Mouse (Mus musculus): Measurements from ENCODE around the gene Adprh. TPM values are rescaled to one million over a fixed set of nuclear protein-coding genes. Genes with fewer than 3 reads are reported as not detected.
"Not testable (repeated sequence)": the region's sequence is repeated elsewhere in the genome, so short reads cannot be mapped to it uniquely, and the experiment has no call there.

Gene Adprh
- polyA plus RNA-seq, 1 experiment from 2014 or later = 28.8 TPM

DNA sequence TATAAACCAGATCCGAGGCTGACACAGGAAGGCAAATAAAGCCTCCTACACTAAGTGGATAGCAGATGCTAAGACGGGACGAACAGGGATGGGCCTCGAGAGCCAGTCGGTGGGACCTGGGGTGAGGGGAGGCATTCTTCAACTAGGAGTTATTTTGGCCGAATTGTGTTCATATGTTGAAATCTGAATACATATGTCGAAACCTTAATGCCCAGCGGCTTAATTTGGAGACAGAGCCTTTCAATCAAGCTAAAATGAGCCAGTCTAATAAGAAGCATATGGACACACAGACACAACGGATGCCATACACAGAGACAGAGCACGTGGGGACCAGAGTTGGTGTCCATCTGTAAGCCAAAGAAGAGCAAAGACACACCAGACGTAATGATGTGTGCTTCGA is 4.0 kb downstream of the Adprh start:
- H3K9ac ChIP-seq (ENCODE audit: low read depth, low read length) = no peak overlapping the region
- H3K9me3 ChIP-seq (replicated peaks; ENCODE audit: control insufficient read depth, low read length) = no peaks in the 10 kb centered on the region
- peaks cover 14% of the 10 kb centered on the region for H3K4me1 ChIP-seq (ENCODE audit: control insufficient read depth, low read depth, low read length)
- no peak overlapping the region for H3K4me2 ChIP-seq (ENCODE audit: low read depth, low read length)
- ATAC-seq (ENCODE audit: low read depth) = no peak
- H3K4me3 ChIP-seq (ENCODE audit: low read depth, low read length) = no peak overlapping the region
- no peaks in the 10 kb centered on the region for H3K27me3 ChIP-seq (ENCODE audit: control insufficient read depth, insufficient read depth, low read depth, low read length)
- H3K36me3 ChIP-seq (ENCODE audit: control insufficient read depth, insufficient read depth) = peaks cover 23% of the 10 kb centered on the region
- H3K27ac ChIP-seq (ENCODE audit: low read length) = no peak overlapping the region
- WGBS (ENCODE audit: insufficient replicate concordance) = 85% methylated on average over 12 of the region's 12 CpGs

DNA sequence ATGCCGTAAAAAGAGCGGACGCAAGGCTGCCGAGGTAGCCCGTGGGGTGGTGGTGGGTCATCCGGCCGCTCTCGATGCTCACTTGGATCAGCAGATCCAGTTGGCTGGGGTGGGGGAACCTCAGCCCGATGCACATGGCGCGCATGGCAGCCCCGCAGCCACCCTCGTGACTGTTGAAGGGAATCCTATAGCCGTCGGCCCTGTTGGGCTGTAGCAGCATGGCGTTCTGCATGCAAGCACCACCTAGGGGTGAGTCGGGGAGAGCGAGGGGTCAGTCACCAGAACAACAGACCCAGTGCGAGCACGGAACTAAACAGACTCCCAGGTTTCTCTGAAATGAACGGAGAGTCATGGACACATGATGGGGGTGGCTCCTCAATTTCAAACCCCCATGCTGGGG is 5.1 kb downstream of the Adprh start:
- no peak overlapping the region for H3K27ac ChIP-seq (ENCODE audit: low read length)
- H3K9ac ChIP-seq (ENCODE audit: low read depth, low read length) = no peak overlapping the region
- H3K36me3 ChIP-seq (ENCODE audit: control insufficient read depth, insufficient read depth) = peaks cover 23% of the 10 kb centered on the region
- no peak overlapping the region for H3K4me3 ChIP-seq (ENCODE audit: low read depth, low read length)
- 86% methylated on average over 21 of the region's 21 CpGs for WGBS (ENCODE audit: insufficient replicate concordance)
- no peaks in the 10 kb centered on the region for H3K9me3 ChIP-seq (replicated peaks; ENCODE audit: control insufficient read depth, low read length)
- peaks cover 11% of the 10 kb centered on the region for H3K4me1 ChIP-seq (ENCODE audit: control insufficient read depth, low read depth, low read length)
- no peak overlapping the region for H3K4me2 ChIP-seq (ENCODE audit: low read depth, low read length)
- no peaks in the 10 kb centered on the region for H3K27me3 ChIP-seq (ENCODE audit: control insufficient read depth, insufficient read depth, low read depth, low read length)
- no peak for ATAC-seq (ENCODE audit: low read depth)

DNA sequence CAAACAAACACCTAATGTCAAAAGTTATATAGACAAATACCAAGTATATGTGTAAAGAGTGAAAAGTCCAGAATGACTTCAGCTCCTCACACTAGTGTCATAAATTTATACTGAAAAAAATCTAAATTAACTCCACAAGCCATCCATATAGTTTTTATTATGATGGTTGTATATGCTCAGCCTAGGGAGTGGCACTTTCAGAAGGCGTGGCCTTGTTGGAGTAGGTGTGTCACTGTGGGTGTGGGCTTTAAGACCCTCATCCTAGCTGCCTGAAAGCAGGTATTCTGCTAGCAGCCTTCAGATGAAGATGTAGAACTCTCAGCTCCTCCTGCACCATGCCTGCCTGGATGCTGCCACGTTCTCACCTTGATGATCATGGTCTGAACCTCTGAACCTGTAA is 6.4 kb downstream of the Adprh start:
- H3K4me1 ChIP-seq (ENCODE audit: control insufficient read depth, low read depth, low read length); H3K27me3 ChIP-seq (ENCODE audit: control insufficient read depth, insufficient read depth, low read depth, low read length); ATAC-seq (ENCODE audit: low read depth); H3K9ac ChIP-seq (ENCODE audit: low read depth, low read length); H3K9me3 ChIP-seq (replicated peaks; ENCODE audit: control insufficient read depth, low read length); H3K4me2 ChIP-seq (ENCODE audit: low read depth, low read length); H3K27ac ChIP-seq (ENCODE audit: low read length); H3K4me3 ChIP-seq (ENCODE audit: low read depth, low read length): not testable (repeated sequence)
- WGBS (ENCODE audit: insufficient replicate concordance) = 77% methylated on average over 2 of the region's 2 CpGs
- peaks cover 23% of the 10 kb centered on the region for H3K36me3 ChIP-seq (ENCODE audit: control insufficient read depth, insufficient read depth)

DNA sequence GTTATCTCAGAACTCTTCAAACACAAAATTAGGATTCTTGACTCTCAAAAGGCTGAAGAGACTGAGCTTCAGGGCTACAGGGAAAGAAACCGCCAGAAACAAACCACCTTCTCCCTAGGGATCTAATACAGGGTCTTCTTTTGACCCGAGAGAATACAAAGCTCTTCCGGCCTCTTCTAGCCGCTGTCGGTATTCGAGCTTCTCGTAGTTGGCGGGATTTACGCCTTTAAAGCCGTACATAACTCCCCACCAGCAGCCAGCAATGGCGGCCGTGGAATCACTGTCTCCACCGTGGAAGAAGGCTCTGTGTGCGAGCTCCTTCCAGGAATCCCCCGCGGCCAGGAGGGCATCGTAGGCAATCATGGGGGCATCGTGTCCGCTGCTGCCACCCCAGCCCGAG is 6.9 kb downstream of the Adprh start:
- Histone ChIP-seq H3K4me2 (ENCODE audit: low read depth, low read length) (no peak overlapping the region), H3K4me3 (ENCODE audit: low read depth, low read length) (no peak overlapping the region), H3K9me3 (replicated peaks; ENCODE audit: control insufficient read depth, low read length) (no peaks in the 10 kb centered on the region), H3K27me3 (ENCODE audit: control insufficient read depth, insufficient read depth, low read depth, low read length) (no peaks in the 10 kb centered on the region), H3K9ac (ENCODE audit: low read depth, low read length) (no peak overlapping the region), H3K36me3 (ENCODE audit: control insufficient read depth, insufficient read depth) (peaks cover 23% of the 10 kb centered on the region), H3K27ac (ENCODE audit: low read length) (no peak overlapping the region), H3K4me1 (ENCODE audit: control insufficient read depth, low read depth, low read length) (no peaks in the 10 kb centered on the region)
- WGBS (ENCODE audit: insufficient replicate concordance) = 91% methylated on average over 20 of the region's 20 CpGs
- ATAC-seq (ENCODE audit: low read depth) = no peak

DNA sequence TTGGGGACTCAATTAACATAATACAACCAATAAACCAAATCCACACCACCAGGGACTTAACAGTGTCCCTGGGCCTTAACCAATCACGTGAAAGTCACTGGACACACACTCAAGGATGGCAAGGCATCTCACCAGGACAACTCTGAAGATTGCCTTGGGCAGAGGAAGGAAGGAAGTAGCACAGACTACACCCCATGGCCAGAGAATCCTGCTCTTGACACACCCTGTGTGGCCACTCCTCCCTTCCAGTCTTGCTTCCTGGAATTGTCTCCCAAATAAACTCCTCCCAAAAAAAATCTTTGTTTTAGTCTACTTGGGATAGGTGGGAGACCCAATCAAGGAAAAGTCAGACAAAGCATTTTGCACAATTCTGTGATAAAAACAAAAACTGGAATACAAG is 7.5 kb downstream of the Adprh start:
- Histone ChIP-seq H3K4me2 (ENCODE audit: low read depth, low read length) (no peak overlapping the region), H3K4me3 (ENCODE audit: low read depth, low read length) (no peak overlapping the region), H3K4me1 (ENCODE audit: control insufficient read depth, low read depth, low read length) (no peaks in the 10 kb centered on the region), H3K27me3 (ENCODE audit: control insufficient read depth, insufficient read depth, low read depth, low read length) (no peaks in the 10 kb centered on the region), H3K27ac (ENCODE audit: low read length) (no peak overlapping the region), H3K36me3 (ENCODE audit: control insufficient read depth, insufficient read depth) (peaks cover 23% of the 10 kb centered on the region), H3K9ac (ENCODE audit: low read depth, low read length) (no peak overlapping the region), H3K9me3 (replicated peaks; ENCODE audit: control insufficient read depth, low read length) (no peaks in the 10 kb centered on the region)
- WGBS (ENCODE audit: insufficient replicate concordance) = 83% methylated on average over 1 of the region's 1 CpGs
- no peak for ATAC-seq (ENCODE audit: low read depth)

DNA sequence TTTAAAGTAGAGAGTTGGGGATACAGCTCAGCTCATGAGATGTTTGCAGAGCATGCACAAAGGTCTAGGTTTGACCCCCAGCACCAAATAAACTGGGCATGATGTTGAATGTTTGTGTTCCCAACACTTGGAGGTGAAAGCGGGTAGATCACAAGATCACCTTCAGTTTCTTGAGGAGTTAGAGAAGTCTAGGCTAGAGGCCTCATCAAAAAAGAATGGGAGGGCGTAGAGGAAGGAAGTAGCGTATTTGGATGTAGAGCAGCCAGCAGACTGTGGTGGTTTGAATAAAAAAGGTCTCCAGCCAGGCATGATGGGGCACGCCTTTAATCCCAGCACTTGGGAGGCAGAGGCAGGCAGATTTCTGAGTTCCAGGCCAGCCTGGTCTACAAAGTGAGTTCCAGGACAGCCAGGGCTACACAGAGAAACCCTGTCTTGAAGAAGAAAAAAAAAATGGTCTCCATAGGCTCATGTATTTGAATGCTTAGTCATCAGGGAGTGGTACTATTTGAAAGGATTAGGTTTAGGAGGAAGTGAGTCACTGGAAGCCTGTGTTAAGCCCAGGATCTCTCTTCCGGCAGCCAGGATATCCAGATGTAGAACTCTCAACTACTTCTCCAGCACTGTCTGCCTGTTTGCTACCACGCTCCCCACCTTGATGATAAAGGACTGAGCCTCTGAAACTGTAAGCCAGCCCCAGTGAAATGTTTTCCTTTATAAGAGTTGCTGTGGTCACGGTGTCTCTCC is 8.6 kb downstream of the Adprh start:
- H3K27ac ChIP-seq (ENCODE audit: low read length) = no peak overlapping the region
- H3K4me2 ChIP-seq (ENCODE audit: low read depth, low read length) = no peak overlapping the region
- no peaks in the 10 kb centered on the region for H3K9me3 ChIP-seq (replicated peaks; ENCODE audit: control insufficient read depth, low read length)
- 87% methylated on average over 7 of the region's 7 CpGs for WGBS (ENCODE audit: insufficient replicate concordance)
- ATAC-seq (ENCODE audit: low read depth) = no peak
- H3K27me3 ChIP-seq (ENCODE audit: control insufficient read depth, insufficient read depth, low read depth, low read length) = no peaks in the 10 kb centered on the region
- no peak overlapping the region for H3K4me3 ChIP-seq (ENCODE audit: low read depth, low read length)
- peaks cover 23% of the 10 kb centered on the region for H3K36me3 ChIP-seq (ENCODE audit: control insufficient read depth, insufficient read depth)
- H3K9ac ChIP-seq (ENCODE audit: low read depth, low read length) = no peak overlapping the region
- H3K4me1 ChIP-seq (ENCODE audit: control insufficient read depth, low read depth, low read length) = no peaks in the 10 kb centered on the region

DNA sequence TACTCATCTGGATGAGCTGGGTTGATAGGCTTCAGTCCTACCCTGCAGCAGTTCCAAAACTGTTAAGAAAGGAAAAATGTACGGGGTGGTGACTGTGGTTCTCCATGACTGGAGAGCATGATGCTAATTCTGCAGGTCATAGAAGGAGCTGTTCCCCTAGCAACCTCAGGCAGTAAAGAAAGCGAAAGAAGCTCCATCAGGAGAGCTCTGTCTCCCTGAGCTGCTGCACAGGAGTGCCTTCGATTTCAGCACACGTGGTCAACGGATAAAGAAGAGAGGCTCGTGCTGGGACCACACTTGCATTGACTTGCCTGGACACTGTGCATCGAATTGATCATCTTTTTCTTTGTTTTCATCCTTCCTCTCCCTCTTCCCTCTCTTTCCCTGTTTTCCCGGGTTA is 10.3 kb downstream of the Adprh start:
- H3K4me1 ChIP-seq (ENCODE audit: control insufficient read depth, low read depth, low read length) = no peaks in the 10 kb centered on the region
- H3K9ac ChIP-seq (ENCODE audit: low read depth, low read length) = no peak overlapping the region
- peaks cover 20% of the 10 kb centered on the region for H3K36me3 ChIP-seq (ENCODE audit: control insufficient read depth, insufficient read depth)
- no peak overlapping the region for H3K27ac ChIP-seq (ENCODE audit: low read length)
- no peaks in the 10 kb centered on the region for H3K27me3 ChIP-seq (ENCODE audit: control insufficient read depth, insufficient read depth, low read depth, low read length)
- 71% methylated on average over 8 of the region's 8 CpGs for WGBS (ENCODE audit: insufficient replicate concordance)
- H3K4me3 ChIP-seq (ENCODE audit: low read depth, low read length) = no peak overlapping the region
- H3K9me3 ChIP-seq (replicated peaks; ENCODE audit: control insufficient read depth, low read length) = no peaks in the 10 kb centered on the region
- ATAC-seq (ENCODE audit: low read depth) = no peak
- no peak overlapping the region for H3K4me2 ChIP-seq (ENCODE audit: low read depth, low read length)

DNA sequence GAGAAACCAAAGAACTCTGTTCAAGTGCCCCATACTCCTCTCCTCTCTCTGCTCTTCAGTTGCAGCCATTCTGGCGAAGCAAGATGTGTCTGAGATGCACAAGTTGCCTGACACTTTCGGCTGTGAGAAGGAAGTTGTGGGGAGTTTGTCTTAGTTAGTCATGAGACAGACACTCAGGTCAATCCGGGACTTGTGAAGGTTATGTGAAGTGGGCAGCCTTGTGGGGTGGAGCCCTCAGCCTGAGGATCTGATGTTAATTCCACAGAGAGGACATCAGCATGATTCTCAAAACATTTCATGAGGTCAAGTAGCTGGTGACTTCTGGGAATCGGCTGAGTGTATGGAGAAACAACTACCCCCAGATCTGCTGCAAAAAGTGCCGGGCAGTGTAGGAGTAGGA is 10.9 kb downstream of the Adprh start:
- Histone ChIP-seq H3K27me3 (ENCODE audit: control insufficient read depth, insufficient read depth, low read depth, low read length) (no peaks in the 10 kb centered on the region), H3K36me3 (ENCODE audit: control insufficient read depth, insufficient read depth) (peaks cover 15% of the 10 kb centered on the region), H3K9me3 (replicated peaks; ENCODE audit: control insufficient read depth, low read length) (no peaks in the 10 kb centered on the region), H3K27ac (ENCODE audit: low read length) (no peak overlapping the region), H3K4me2 (ENCODE audit: low read depth, low read length) (no peak overlapping the region), H3K4me3 (ENCODE audit: low read depth, low read length) (no peak overlapping the region), H3K4me1 (ENCODE audit: control insufficient read depth, low read depth, low read length) (no peaks in the 10 kb centered on the region), H3K9ac (ENCODE audit: low read depth, low read length) (no peak overlapping the region)
- no peak for ATAC-seq (ENCODE audit: low read depth)
- 55% methylated on average over 5 of the region's 5 CpGs for WGBS (ENCODE audit: insufficient replicate concordance)

DNA sequence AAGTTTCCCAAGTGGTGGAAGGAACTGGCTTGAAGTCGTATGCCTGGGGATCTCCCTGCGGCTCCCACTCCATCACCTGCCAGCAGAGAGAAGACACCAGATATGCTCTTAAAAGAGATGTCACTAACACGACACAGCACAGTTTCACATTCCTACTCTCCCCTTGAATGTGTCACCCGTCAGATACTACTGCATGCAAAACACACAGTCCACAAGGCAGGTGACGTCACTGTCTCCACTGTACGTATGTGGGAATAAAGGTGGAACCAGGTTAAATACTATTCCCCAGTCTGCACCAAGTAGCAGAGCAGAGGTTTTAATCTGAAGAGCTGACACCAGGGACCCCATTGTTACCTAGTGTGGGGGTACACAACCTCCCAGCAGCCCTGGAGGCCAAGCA is 12.1 kb downstream of the Adprh start:
- ATAC-seq (ENCODE audit: low read depth) = no peak

More for the DNA sequence above, 12.1 kb downstream of the Adprh start:
- H3K27me3 ChIP-seq (ENCODE audit: control insufficient read depth, insufficient read depth, low read depth, low read length) = no peaks in the 10 kb centered on the region
- 64% methylated on average over 6 of the region's 6 CpGs for WGBS (ENCODE audit: insufficient replicate concordance)
- H3K4me3 ChIP-seq (ENCODE audit: low read depth, low read length) = no peak overlapping the region
- H3K4me2 ChIP-seq (ENCODE audit: low read depth, low read length) = no peak overlapping the region
- H3K27ac ChIP-seq (ENCODE audit: low read length) = no peak overlapping the region
- peaks cover 7% of the 10 kb centered on the region for H3K36me3 ChIP-seq (ENCODE audit: control insufficient read depth, insufficient read depth)
- no peak overlapping the region for H3K9ac ChIP-seq (ENCODE audit: low read depth, low read length)
- H3K9me3 ChIP-seq (replicated peaks; ENCODE audit: control insufficient read depth, low read length) = no peaks in the 10 kb centered on the region
- no peaks in the 10 kb centered on the region for H3K4me1 ChIP-seq (ENCODE audit: control insufficient read depth, low read depth, low read length)

All from liver, embryonic 16.5 days (tissue).